Mouse (Mus musculus): ENCODE data around the gene Fcmr. TPM values are rescaled to one million over a fixed set of nuclear protein-coding genes. Genes with fewer than 3 reads are reported as not detected.

Gene Fcmr
- polyA plus RNA-seq (2012; rRNA removed), result 0.35 and 0.46 TPM in 2 replicates

GRCm38 (mm10) chr1:130865541-130866221 lies at the start of gene Fcmr:
Gene Fcmr, plus strand, starts transcription at chr1:130865669.

GRCm38 (mm10) chr1:130826448-130826847 lies 39.0 kb upstream of the Fcmr start, which contains the start of gene Pigr:
Gene Pigr, plus strand, starts transcription at chr1:130826684.

GRCm38 (mm10) chr1:130887354-130887753 lies 21.9 kb downstream of the Fcmr start, which contains the start of gene Il24:
Gene Il24, minus strand, starts transcription at chr1:130887454.

DNA sequence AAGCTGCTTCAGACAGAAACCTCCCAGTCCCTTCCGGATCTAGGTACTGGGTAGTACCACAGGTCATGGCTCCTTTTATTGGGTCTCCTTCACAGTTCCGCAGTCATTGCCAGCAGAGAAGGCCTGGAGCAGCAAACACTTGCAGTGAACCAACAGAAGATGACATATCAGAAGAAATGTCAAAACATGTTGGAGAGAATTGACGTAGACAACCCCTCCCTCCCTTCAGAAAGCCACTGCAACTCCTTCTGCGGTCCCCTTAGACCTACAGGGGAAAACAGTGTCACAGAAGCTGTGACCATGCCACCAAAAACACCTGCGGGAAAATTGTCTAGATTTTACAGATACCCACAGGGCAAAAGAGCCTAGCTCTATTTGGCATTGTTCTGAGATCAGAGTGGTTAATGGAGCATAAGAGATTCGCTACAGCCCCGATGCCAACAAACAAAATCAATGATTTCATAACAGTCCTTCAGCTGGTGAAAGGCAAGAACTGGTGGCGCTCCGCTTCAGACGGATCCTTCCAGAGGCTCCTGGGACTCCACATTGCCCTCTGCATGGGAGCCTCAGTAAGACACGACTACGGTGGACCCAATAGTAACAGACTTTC lies 46.0 kb downstream of the Fcmr start, which contains the start of gene Il20:
Gene Il20, minus strand, starts transcription at position 51 of the 610 bp plus-strand sequence.

Other genes starting within 250 kb of the Fcmr start
- gene Zp3r, start 236.0 kb upstream of the Fcmr start, polyA plus RNA-seq (2012; rRNA removed), result not detected in 2 replicates
- 0.15 and 0.41 TPM in 2 replicates for gene C4bp, start 204.0 kb upstream of the Fcmr start, polyA plus RNA-seq (2012; rRNA removed)
- not detected in 2 replicates for gene Gm29427, start 149.9 kb upstream of the Fcmr start, polyA plus RNA-seq (2012; rRNA removed)
- gene Yod1, start 148.3 kb upstream of the Fcmr start, polyA plus RNA-seq (2012; rRNA removed), result 1.7 and 1.9 TPM in 2 replicates
- 8.6 and 10.9 TPM in 2 replicates for gene Pfkfb2, start 136.4 kb upstream of the Fcmr start, polyA plus RNA-seq (2012; rRNA removed)
- 0.83 and 0.97 TPM in 2 replicates for gene AA986860, start 133.7 kb upstream of the Fcmr start, polyA plus RNA-seq (2012; rRNA removed)
- gene Fcamr, start 64.8 kb upstream of the Fcmr start, polyA plus RNA-seq (2012; rRNA removed), result 0.08 and 0.15 TPM in 2 replicates
- gene Pigr, start 39.0 kb upstream of the Fcmr start, polyA plus RNA-seq (2012; rRNA removed), result 2.7 and 5.8 TPM in 2 replicates
- gene Il24, start 21.8 kb downstream of the Fcmr start, polyA plus RNA-seq (2012; rRNA removed), result 0.18 TPM in 1 of 2 replicates, not detected in the other
- not detected in 2 replicates for gene Il20, start 45.8 kb downstream of the Fcmr start, polyA plus RNA-seq (2012; rRNA removed)
- gene Il19, start 74.4 kb downstream of the Fcmr start, polyA plus RNA-seq (2012; rRNA removed), result not detected in 2 replicates
- not detected in 2 replicates for gene Il10, start 154.2 kb downstream of the Fcmr start, polyA plus RNA-seq (2012; rRNA removed)
- gene Mapkapk2, start 232.2 kb downstream of the Fcmr start, polyA plus RNA-seq (2012; rRNA removed), result 102 and 114 TPM in 2 replicates

Data from ovary, adult 2 months (tissue).